Mouse (Mus musculus): ENCODE results near the gene Tcaim. TPM values are rescaled to one million over a fixed set of nuclear protein-coding genes. Genes with fewer than 3 reads are reported as not detected.

The Tcaim gene
- polyA plus RNA-seq (2017; shearing (Covaris generic)): 20.0 TPM

DNA sequence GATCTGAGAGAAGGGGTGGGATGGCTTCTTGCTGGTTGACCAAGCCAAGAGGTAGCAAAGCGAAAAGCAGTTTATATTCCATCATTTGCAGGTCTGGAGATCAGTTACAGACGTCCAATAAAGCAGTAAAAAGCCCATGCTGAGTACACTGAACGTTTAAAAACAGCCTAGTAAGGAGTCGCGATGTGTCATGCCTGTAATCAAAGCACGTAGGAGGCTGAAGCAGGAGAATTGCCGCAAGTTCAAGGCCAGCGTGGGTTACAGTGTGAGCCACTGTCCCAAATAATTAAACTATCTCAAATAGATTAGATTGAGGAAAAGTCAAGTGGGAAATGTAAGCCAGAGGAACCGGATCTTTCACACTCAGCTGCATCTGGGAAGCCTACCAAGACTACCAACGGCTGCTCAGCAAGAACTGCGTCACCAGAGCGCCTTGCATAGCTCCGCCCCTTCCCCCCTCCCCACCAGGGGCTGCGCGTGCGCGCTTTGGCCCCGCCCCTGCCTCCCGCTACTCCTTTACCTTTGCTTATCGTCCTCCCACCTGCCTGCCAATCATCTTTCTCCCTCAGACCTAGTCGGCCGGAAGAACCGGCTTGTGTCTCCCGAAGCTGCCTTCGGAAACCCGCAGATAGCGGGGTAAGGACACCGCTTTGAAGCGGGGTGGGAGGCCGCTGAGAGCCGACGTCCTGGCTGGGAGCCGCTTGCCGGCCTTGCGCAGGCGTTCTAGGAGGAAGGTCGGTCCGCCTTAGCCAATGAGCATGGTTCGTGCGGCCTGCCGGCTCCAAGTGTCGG, at the start of gene Tcaim:
TSS of gene Tcaim (plus strand) at position 487 of the 792 bp plus-strand sequence.

DNA sequence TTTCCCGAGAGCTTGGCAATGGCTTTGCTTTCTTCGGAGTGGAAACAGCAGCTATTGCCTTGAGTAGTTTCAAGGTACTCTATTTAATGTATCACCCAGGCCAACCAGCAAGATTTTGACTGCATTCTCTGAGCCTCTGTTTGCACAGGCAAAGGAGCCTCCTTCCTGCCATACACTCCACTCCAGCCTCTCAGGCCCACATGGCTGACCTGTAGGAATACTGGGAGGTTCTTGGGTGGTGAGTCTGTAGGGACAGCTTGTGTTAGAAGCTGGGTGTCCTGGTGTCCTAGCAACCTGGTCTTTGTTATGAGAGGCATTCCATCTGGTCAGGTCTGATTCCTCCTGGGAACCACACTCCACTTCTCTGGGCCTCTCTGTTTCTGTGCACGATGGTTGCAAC, 38.4 kb downstream of the Tcaim start, which contains the start of gene Gm35549:
TSS of gene Gm35549 (minus strand) at position 276 of the 400 bp plus-strand sequence.

DNA sequence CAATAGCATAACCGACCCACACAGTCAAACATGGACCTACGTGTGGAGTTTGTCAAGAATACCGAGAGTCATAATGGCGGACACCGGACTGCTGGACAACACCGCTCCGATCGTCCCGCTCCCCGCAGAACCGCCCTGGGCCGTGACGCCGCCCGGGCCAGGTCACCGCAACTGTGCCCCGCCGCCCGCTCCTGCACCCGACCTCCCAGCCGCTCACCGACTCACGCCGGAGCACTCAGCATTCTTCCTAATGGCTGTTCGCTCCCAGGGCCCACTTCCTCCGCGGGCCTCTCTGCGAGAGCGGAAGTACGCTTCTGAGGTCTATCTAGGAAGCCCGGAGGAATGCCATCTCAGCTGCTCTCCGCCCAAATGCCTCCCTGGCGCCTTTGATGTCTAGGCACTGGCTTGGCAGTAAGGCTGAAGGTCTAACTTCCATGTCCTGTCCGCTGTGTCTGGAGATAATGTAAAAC, 60.4 kb downstream of the Tcaim start, which contains the start of gene Zfp445:
TSS of gene Zfp445 (minus strand) at position 310 of the 470 bp plus-strand sequence.

DNA sequence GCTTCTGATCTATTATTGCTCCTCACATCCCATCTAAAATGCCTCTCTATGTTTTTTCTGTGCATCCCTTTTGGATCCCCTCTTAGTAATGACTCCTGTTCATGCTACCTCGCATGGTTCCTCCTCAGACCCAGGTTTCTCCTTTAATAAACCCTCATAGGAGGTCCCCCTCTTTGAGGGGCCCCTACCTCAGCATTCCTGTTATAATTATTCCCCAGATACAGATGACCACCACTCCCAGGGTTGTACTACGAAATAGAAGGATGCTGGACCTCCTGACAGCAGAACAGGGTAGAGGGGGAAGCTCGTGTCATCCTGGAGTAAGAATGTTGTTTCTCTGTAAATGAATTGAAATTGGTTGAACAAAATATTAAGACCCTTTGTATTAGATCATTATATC, 80.0 kb downstream of the Tcaim start, which contains the start of gene Zkscan7:
TSS of gene Zkscan7 (plus strand) at position 301 of the 400 bp plus-strand sequence.

Other genes with a start within 250 kb of the Tcaim start
- gene Topaz1, start 58.2 kb upstream of the Tcaim start, polyA plus RNA-seq (2017; shearing (Covaris generic)): 0.18 TPM
- gene Gm35549, start 38.5 kb downstream of the Tcaim start, polyA plus RNA-seq (2017; shearing (Covaris generic)): 1.4 TPM
- gene Zfp445, start 60.5 kb downstream of the Tcaim start, polyA plus RNA-seq (2017; shearing (Covaris generic)): 118 TPM
- gene Zkscan7, start 80.1 kb downstream of the Tcaim start, polyA plus RNA-seq (2017; shearing (Covaris generic)): 6.6 TPM
- not detected for gene Zfp105, start 117.5 kb downstream of the Tcaim start, polyA plus RNA-seq (2017; shearing (Covaris generic))
- 34.1 TPM for gene 1110059G10Rik, start 145.5 kb downstream of the Tcaim start, polyA plus RNA-seq (2017; shearing (Covaris generic))
- 6.9 TPM for gene Kif15, start 145.5 kb downstream of the Tcaim start, polyA plus RNA-seq (2017; shearing (Covaris generic))
- gene Tmem42, start 215.8 kb downstream of the Tcaim start, polyA plus RNA-seq (2017; shearing (Covaris generic)): 18.6 TPM
- 1.0 TPM for gene Tgm4, start 229.2 kb downstream of the Tcaim start, polyA plus RNA-seq (2017; shearing (Covaris generic))

Data from inflammation-experienced regulatory T-cells, adult 16 weeks (primary cell).